8 mouse cellular contexts compared by ENCODE assay signal in genomic region chr5:140798158-140798557, GRCm38 (mm10). TPM values are rescaled to one million over a fixed set of nuclear protein-coding genes. Genes with fewer than 3 reads are reported as not detected.
DNase-seq lines count a peak whose midpoint lies in the region; ATAC-seq and TF ChIP-seq lines count a peak whose summit lies in the region.

No protein-coding gene starts in this region.

- intact Hi-C loops in heart, postnatal 14 days (cut with DNase I): loop anchor here (2.0 kb wide), 1 partner anchor 31 kb away; no protein-coding TSS in a partner anchor

- H3K4me3 ChIP-seq in layer of hippocampus, adult 2 months: no peak overlapping the region
- no peak overlapping the region for H3K4me3 ChIP-seq in embryonic facial prominence, embryonic 13.5 days
- H3K4me3 ChIP-seq in liver, embryonic 13.5 days (replicated peaks): no peak overlapping the region

- ATAC-seq in embryonic facial prominence, embryonic 13.5 days (ENCODE audit: insufficient number of reproducible peaks, insufficient read depth, low FRiP score, low TSS enrichment, low read depth): no peak
- ATAC-seq in liver, embryonic 13.5 days (ENCODE audit: low read depth): peak; percentile 22; the same call in 1 of the 2 replicates

- peak in 1 of 2 experiments; percentile 37 for DNase-seq in layer of hippocampus, adult 2 months (ENCODE audit: low spot score in 2 of 2)
- DNase-seq in layer of hippocampus, postnatal 25 days (ENCODE audit: extremely low spot score in 1 of 2, low spot score in 1 of 2): no peak
- peak; percentile 77 to 79 for DNase-seq in heart, postnatal 14 days
- DNase-seq in liver, embryonic 13.5 days: no peak
- DNase-seq in embryo, embryonic 9.5 days (ENCODE audit: extremely low spot score): no peak
- DNase-seq in thymus, postnatal 4 days: no peak
- no peak for DNase-seq in left cerebral cortex, adult 18-20 months (ENCODE audit: low spot score in 2 of 2)

- no peak overlapping the region for H3K4me2 ChIP-seq in embryonic facial prominence, embryonic 13.5 days
- peak overlapping the region; percentile 15 for H3K4me2 ChIP-seq in liver, embryonic 13.5 days

- no peak overlapping the region for H3K9ac ChIP-seq in embryonic facial prominence, embryonic 13.5 days
- peak overlapping the region; percentile 47; the same call in 1 of the 2 replicates for H3K9ac ChIP-seq in liver, embryonic 13.5 days

- peaks cover 42% of the 10 kb centered on the region for H3K4me1 ChIP-seq in embryonic facial prominence, embryonic 13.5 days
- peaks cover 79% of the 10 kb centered on the region for H3K4me1 ChIP-seq in liver, embryonic 13.5 days (replicated peaks)

- no peaks in the 10 kb centered on the region for H3K27me3 ChIP-seq in embryonic facial prominence, embryonic 13.5 days
- no peaks in the 10 kb centered on the region for H3K27me3 ChIP-seq in liver, embryonic 13.5 days

- WGBS in embryonic facial prominence, embryonic 13.5 days: 66% methylated on average over 7 of the region's 7 CpGs
- WGBS in liver, embryonic 13.5 days (ENCODE audit: insufficient replicate concordance): 42% methylated on average over 7 of the region's 7 CpGs

- H3K9me3 ChIP-seq in embryonic facial prominence, embryonic 13.5 days: no peaks in the 10 kb centered on the region
- H3K9me3 ChIP-seq in liver, embryonic 13.5 days (replicated peaks): no peaks in the 10 kb centered on the region

- no peak for TF ChIP-seq CTCF in layer of hippocampus, adult 2 months (conservative IDR thresholded peaks at IDR 0.05)

- no peaks in the 10 kb centered on the region for H3K36me3 ChIP-seq in embryonic facial prominence, embryonic 13.5 days
- no peaks in the 10 kb centered on the region; the same call in 1 of the 2 replicates for H3K36me3 ChIP-seq in liver, embryonic 13.5 days

- H3K27ac ChIP-seq in layer of hippocampus, adult 2 months: peak overlapping the region; percentile 77
- H3K27ac ChIP-seq in embryonic facial prominence, embryonic 13.5 days: peak overlapping the region; percentile 77
- peak overlapping the region; percentile 53 for H3K27ac ChIP-seq in liver, embryonic 13.5 days

RNA-seq across cellular contexts. Expression of gene Gna12, which starts 32.1 kb away (rescaled TPM):
- total RNA-seq in layer of hippocampus, adult 2 months (2021): 10 to 100 TPM; 78.3 to 80.5 TPM
- total RNA-seq in layer of hippocampus, postnatal 25 days (2021): 100 to 1,000 TPM; 101 to 111 TPM
- polyA plus RNA-seq in embryonic facial prominence, embryonic 13.5 days (2015; fragmentation: Nextera tagmentation; extraction: Ambion mirVana): 9.3 and 14.3 TPM in 2 replicates
- 10 to 100 TPM; 80.5 to 84.2 TPM for total RNA-seq in heart, postnatal 14 days (2021)
- polyA plus RNA-seq in liver, embryonic 13.5 days (2015; fragmentation: Nextera tagmentation; extraction: Ambion mirVana): 5.3 and 7.0 TPM in 2 replicates
- 10 to 100 TPM; 61.3 to 71.0 TPM for total RNA-seq in left cerebral cortex, adult 18-20 months (2021)

Comparison
In these comparisons a context has a peak if more than half of its experiments do, and no peak if none do; other contexts are left out.
1. DNase-seq: peak in heart, postnatal 14 days (2 of 2); none in layer of hippocampus, postnatal 25 days (0 of 2), liver, embryonic 13.5 days (single experiment), embryo, embryonic 9.5 days (single experiment), thymus, postnatal 4 days (single experiment) and left cerebral cortex, adult 18-20 months (0 of 2).
2. Peak in every context shown above with its lines, with median percentiles within 50 percentile points of each other: H3K27ac ChIP-seq.